Mouse (Mus musculus) heart, postnatal 14 days (tissue): ENCODE results near the gene Ripply2. TPM values are rescaled to one million over a fixed set of nuclear protein-coding genes. Genes with fewer than 3 reads are reported as not detected.
"Not testable (repeated sequence)": the region's sequence is repeated elsewhere in the genome, so short reads cannot be mapped to it uniquely, and the experiment has no call there.

Source experiments
- DNase-seq, 2 experiments: peaks; one replicate each; pipeline ENCODE4 v3.0.0; 2021 to 2022
- intact Hi-C: fragments of 180-260 bp; cut with DNase I; formaldehyde crosslinking; loops from one replicate; pipeline ENCODE4 v1.15.1; 2025
- long read RNA-seq, 2 experiments: library from polyadenylated mRNA; stranded (forward); transcript quantifications; one replicate each; pipeline ENCODE4 v2.0.0; 2021
- total RNA-seq, 2 experiments: library from RNA; stranded (reverse); gene quantifications; 2 replicates each; pipeline ENCODE4 v1.2.3; 2021

Ripply2 gene
- not detected for total RNA-seq
- long read RNA-seq, experiment 1: 0 reads
- long read RNA-seq, experiment 2: 0 reads

GRCm38 (mm10) chr9:87015288-87015937 is at the start of gene Ripply2:
Ripply2 (plus strand) TSS chr9:87015537.
- peak in 1 of 2 experiments; percentile 8 for DNase-seq
- intact Hi-C loops: no loop called here

GRCm38 (mm10) chr9:86972471-86972870 is 42.9 kb upstream of the Ripply2 start:
- intact Hi-C loops: not testable (repeated sequence)

GRCm38 (mm10) chr9:86973562-86973961 is 41.8 kb upstream of the Ripply2 start:
- intact Hi-C loops: no loop called here
- DNase-seq: no peak

More at GRCm38 (mm10) chr9:86972471-86972870, 42.9 kb upstream of the Ripply2 start:
- not testable (repeated sequence) for DNase-seq

GRCm38 (mm10) chr9:86976896-86977295 is 38.4 kb upstream of the Ripply2 start:
- peak in 1 of 2 experiments; percentile 6 for DNase-seq
- intact Hi-C loops: no loop called here

- intact Hi-C loops: no loop called here
- DNase-seq: no peak
These were observed 37.0 kb upstream of the Ripply2 start for GRCm38 (mm10) chr9:86978257-86978907.

GRCm38 (mm10) chr9:86980048-86980447 is 35.3 kb upstream of the Ripply2 start:
- DNase-seq: no peak
- intact Hi-C loops: no loop called here

GRCm38 (mm10) chr9:86980942-86981341 is 34.4 kb upstream of the Ripply2 start:
- intact Hi-C loops: no loop called here
- DNase-seq: no peak

- DNase-seq: no peak
These were observed 33.8 kb upstream of the Ripply2 start for GRCm38 (mm10) chr9:86981551-86981950.

GRCm38 (mm10) chr9:86984583-86984982 is 30.8 kb upstream of the Ripply2 start:
- intact Hi-C loops: no loop called here
- no peak for DNase-seq

More at GRCm38 (mm10) chr9:86981551-86981950, 33.8 kb upstream of the Ripply2 start:
- intact Hi-C loops: no loop called here

GRCm38 (mm10) chr9:86985105-86985504 is 30.2 kb upstream of the Ripply2 start:
- DNase-seq: no peak
- intact Hi-C loops: no loop called here

- no peak for DNase-seq
- intact Hi-C loops: no loop called here
These were observed 28.5 kb upstream of the Ripply2 start for GRCm38 (mm10) chr9:86986703-86987296.

GRCm38 (mm10) chr9:86989822-86990221 is 25.5 kb upstream of the Ripply2 start:
- no peak for DNase-seq
- intact Hi-C loops: no loop called here

GRCm38 (mm10) chr9:86991758-86992157 is 23.6 kb upstream of the Ripply2 start:
- no peak for DNase-seq
- intact Hi-C loops: no loop called here

- intact Hi-C loops: no loop called here
- no peak for DNase-seq
These were observed 18.2 kb upstream of the Ripply2 start for GRCm38 (mm10) chr9:86997046-86997691.

- no peak for DNase-seq
- intact Hi-C loops: no loop called here
These were observed 15.3 kb upstream of the Ripply2 start for GRCm38 (mm10) chr9:86999956-87000582.

GRCm38 (mm10) chr9:87004701-87005434 is 10.5 kb upstream of the Ripply2 start:
- DNase-seq: no peak
- intact Hi-C loops: no loop called here

GRCm38 (mm10) chr9:87005435-87005779 is 9.9 kb upstream of the Ripply2 start:
- peak; percentile 9 to 27 for DNase-seq
- intact Hi-C loops: no loop called here

- no peak for DNase-seq
- intact Hi-C loops: no loop called here
These were observed 6.8 kb upstream of the Ripply2 start for GRCm38 (mm10) chr9:87008507-87008906.

- intact Hi-C loops: no loop called here
- DNase-seq: no peak
These were observed 6.4 kb upstream of the Ripply2 start for GRCm38 (mm10) chr9:87008919-87009318.

- no peak for DNase-seq
- intact Hi-C loops: no loop called here
These were observed 579 bp downstream of the Ripply2 start for GRCm38 (mm10) chr9:87015938-87016294.
